Comparison of ENCODE assay signal across 27 mouse cellular contexts in the genomic region with DNA sequence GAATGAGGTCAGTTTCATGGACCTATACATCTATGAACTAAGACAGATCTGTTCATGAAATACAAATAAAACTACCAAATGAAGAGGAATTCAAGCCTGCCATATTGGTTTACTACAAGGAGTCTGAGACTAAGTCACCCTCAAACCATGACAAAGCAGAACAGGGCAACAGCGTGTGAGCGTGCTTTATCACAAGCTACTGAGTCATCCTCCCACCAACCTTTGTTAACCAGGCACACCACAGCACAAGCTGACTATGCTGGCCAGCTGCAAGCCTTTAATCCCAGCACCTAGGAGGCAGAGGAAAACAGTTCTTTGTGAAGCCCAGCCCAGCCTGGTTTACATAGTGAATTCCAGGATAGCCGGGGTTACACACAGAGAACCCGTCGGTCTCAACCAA. TPM values are rescaled to one million over a fixed set of nuclear protein-coding genes. Genes with fewer than 3 reads are reported as not detected.
A peak's percentile ranks its signal among the peaks of the same experiment; 100 is the strongest.
DNase-seq lines count a peak whose midpoint lies in the region; ATAC-seq and TF ChIP-seq lines count a peak whose summit lies in the region.
"Had no signal": no experiment of that assay in that cellular context is flagged by ENCODE, and none has a peak within 500 bp of the region (broad histone marks: within the 10 kb centered on the region; RNA-seq: fewer than 3 reads in every experiment).

No protein-coding gene starts in this region.

- ATAC-seq in megakaryocyte, adult 5-6 weeks (ENCODE audit: poor library complexity, severe bottlenecking) = no peak
- ATAC-seq in liver, embryonic 11.5 days (replicated peaks; ENCODE audit: low FRiP score) = peak; percentile 69
- ATAC-seq in forebrain, embryonic 14.5 days = no peak
- ATAC-seq: activated CD4-positive, CD25-positive, alpha-beta regulatory T cell, adult 4 months; CD4-positive, CD25-positive, alpha-beta regulatory T cell, adult 4 months; forebrain, postnatal 0 days; inflammation-experienced regulatory T-cells, adult 6 months had no signal

- TF ChIP-seq POLR2A in MEL (IDR thresholded peaks at IDR 0.05; ENCODE audit: control insufficient read depth in 1 of 2, insufficient read depth in 1 of 2, low read depth in 1 of 2, low read length in 2 of 2, poor library complexity in 1 of 2) = no peak; a peak in 1 of 4 replicates

- no peaks in the 10 kb centered on the region for H3K9me3 ChIP-seq in megakaryocyte, embryonic 14.5 days
- H3K9me3 ChIP-seq in MEL (replicated peaks; ENCODE audit: insufficient read depth, low read length) = no peaks in the 10 kb centered on the region
- H3K9me3 ChIP-seq in liver, embryonic 11.5 days (ENCODE audit: control insufficient read depth, low read length) = no peaks in the 10 kb centered on the region
- no peaks in the 10 kb centered on the region for H3K9me3 ChIP-seq in forebrain, embryonic 14.5 days (replicated peaks; ENCODE audit: control insufficient read depth, low read length)
- H3K9me3 ChIP-seq: limb, embryonic 13.5 days; midbrain, embryonic 12.5 days; neural tube, embryonic 15.5 days; stomach, embryonic 15.5 days had no signal

- peak overlapping the region; percentile 4 for H3K4me3 ChIP-seq in megakaryocyte, embryonic 14.5 days (replicated peaks)
- H3K4me3 ChIP-seq in MEL (ENCODE audit: control insufficient read depth in 1 of 2, insufficient read depth in 1 of 2, low read depth in 2 of 2, low read length in 2 of 2) = no peak overlapping the region
- H3K4me3 ChIP-seq in liver, embryonic 11.5 days (ENCODE audit: low read depth, low read length) = no peak overlapping the region
- H3K4me3 ChIP-seq in forebrain, embryonic 14.5 days (ENCODE audit: low read depth, low read length) = no peak overlapping the region
- H3K4me3 ChIP-seq: limb, embryonic 13.5 days; midbrain, embryonic 12.5 days; neural tube, embryonic 15.5 days; stomach, embryonic 15.5 days had no signal

- H3K9ac ChIP-seq in MEL (ENCODE audit: control insufficient read depth, low read depth, low read length, poor library complexity, severe bottlenecking) = no peak overlapping the region
- H3K9ac ChIP-seq in liver, embryonic 11.5 days (ENCODE audit: low read depth, low read length) = no peak overlapping the region
- H3K9ac ChIP-seq in forebrain, embryonic 14.5 days (ENCODE audit: low read length) = no peak overlapping the region
- H3K9ac ChIP-seq: forebrain, postnatal 0 days; limb, embryonic 13.5 days; midbrain, embryonic 12.5 days; neural tube, embryonic 15.5 days; stomach, embryonic 15.5 days had no signal

- no peaks in the 10 kb centered on the region for H3K79me2 ChIP-seq in MEL (ENCODE audit: control insufficient read depth, insufficient read depth, low read length, poor library complexity)

- peaks cover 5% of the 10 kb centered on the region for H3K27me3 ChIP-seq in megakaryocyte, embryonic 14.5 days (replicated peaks)
- no peaks in the 10 kb centered on the region for H3K27me3 ChIP-seq in MEL (ENCODE audit: control insufficient read depth in 1 of 2, insufficient read depth in 2 of 2, low read length in 2 of 2)
- H3K27me3 ChIP-seq in liver, embryonic 11.5 days (replicated peaks; ENCODE audit: control insufficient read depth, insufficient read depth, low read length) = no peaks in the 10 kb centered on the region
- H3K27me3 ChIP-seq in forebrain, embryonic 14.5 days (replicated peaks; ENCODE audit: control insufficient read depth, insufficient read depth, low read length) = no peaks in the 10 kb centered on the region
- H3K27me3 ChIP-seq: limb, embryonic 13.5 days; neural tube, embryonic 15.5 days; stomach, embryonic 15.5 days had no signal

- 47% methylated on average over 5 of the region's 5 CpGs for WGBS in liver, embryonic 11.5 days
- WGBS in forebrain, embryonic 14.5 days = 32% methylated on average over 5 of the region's 5 CpGs

- no peak for TF ChIP-seq CTCF in MEL (IDR thresholded peaks at IDR 0.05 in 2 of 3, conservative IDR thresholded peaks at IDR 0.05 in 1 of 3; ENCODE audit: control insufficient read depth in 1 of 3, insufficient read depth in 1 of 3, low read depth in 2 of 3, low read length in 3 of 3, poor library complexity in 1 of 3, severe bottlenecking in 1 of 3)

- no peak overlapping the region for H3K27ac ChIP-seq in MEL (ENCODE audit: control insufficient read depth, low read depth, low read length)
- H3K27ac ChIP-seq in liver, embryonic 11.5 days (ENCODE audit: low read depth, low read length) = no peak overlapping the region
- H3K27ac ChIP-seq in forebrain, embryonic 14.5 days (ENCODE audit: low read depth, low read length) = no peak overlapping the region
- H3K27ac ChIP-seq: limb, embryonic 13.5 days; midbrain, embryonic 12.5 days; neural tube, embryonic 15.5 days; stomach, embryonic 15.5 days had no signal

- peaks cover 40% of the 10 kb centered on the region for H3K4me1 ChIP-seq in megakaryocyte, embryonic 14.5 days
- peaks cover 11 to 12% of the 10 kb centered on the region in 2 experiments for H3K4me1 ChIP-seq in MEL (ENCODE audit: control insufficient read depth in 1 of 2, insufficient read depth in 2 of 2, low read length in 2 of 2)
- H3K4me1 ChIP-seq in liver, embryonic 11.5 days (replicated peaks; ENCODE audit: control insufficient read depth, insufficient read depth, low read length) = no peaks in the 10 kb centered on the region
- H3K4me1 ChIP-seq in forebrain, embryonic 14.5 days (ENCODE audit: control insufficient read depth, insufficient read depth, low read length) = no peaks in the 10 kb centered on the region
- H3K4me1 ChIP-seq: limb, embryonic 13.5 days; stomach, embryonic 15.5 days had no signal

- peak; percentile 87 for DNase-seq in MEL (ENCODE audit: low read depth, low spot score)
- no peak for DNase-seq in liver, embryonic 11.5 days (ENCODE audit: low spot score)
- DNase-seq in yolk sac, embryonic 10.5 days (ENCODE audit: low spot score) = peak; percentile 35
- no peak for DNase-seq in gastrocnemius, postnatal 14 days
- no peak for DNase-seq in forebrain, embryonic 14.5 days (ENCODE audit: low spot score)
- no peak for DNase-seq in lung, postnatal 10 days
- DNase-seq: adrenal gland, postnatal 14 days; cerebellum, adult 11 months; cerebellum, postnatal 10 days; embryo, embryonic 11 days; forebrain, postnatal 0 days; heart, adult 11 months; kidney, adult 2 months; kidney, postnatal 10 days; lung, adult 2 months; lung, postnatal 36 days; right cerebral cortex, postnatal 14 days; thymus, adult 2 months had no signal

- TF ChIP-seq EP300 in MEL (IDR thresholded peaks at IDR 0.05; ENCODE audit: low read depth in 1 of 2, low read length in 2 of 2) = peak in 1 of 2 experiments; percentile 28; a peak in 2 of 4 replicates

- no peak for TF ChIP-seq RAD21 in MEL (IDR thresholded peaks at IDR 0.05; ENCODE audit: low read depth, low read length)

- H3K4me2 ChIP-seq in liver, embryonic 11.5 days = no peak overlapping the region
- no peak overlapping the region for H3K4me2 ChIP-seq in forebrain, embryonic 14.5 days (ENCODE audit: low read length)
- H3K4me2 ChIP-seq: limb, embryonic 13.5 days; midbrain, embryonic 12.5 days; neural tube, embryonic 15.5 days; stomach, embryonic 15.5 days had no signal

- H3K36me3 ChIP-seq in megakaryocyte, embryonic 14.5 days (replicated peaks; ENCODE audit: low read length) = no peaks in the 10 kb centered on the region
- peaks cover 0 to 11% of the 10 kb centered on the region in 2 experiments; a peak in 2 of 4 replicates for H3K36me3 ChIP-seq in MEL (ENCODE audit: control insufficient read depth in 1 of 2, insufficient read depth in 2 of 2, low read length in 2 of 2)
- H3K36me3 ChIP-seq in liver, embryonic 11.5 days (ENCODE audit: control insufficient read depth, insufficient read depth, low read length) = no peaks in the 10 kb centered on the region
- no peaks in the 10 kb centered on the region for H3K36me3 ChIP-seq in forebrain, embryonic 14.5 days (ENCODE audit: control insufficient read depth, insufficient read depth, low read length)
- H3K36me3 ChIP-seq: limb, embryonic 13.5 days; midbrain, embryonic 12.5 days; neural tube, embryonic 15.5 days; stomach, embryonic 15.5 days had no signal

- intact Hi-C loops in gastrocnemius, postnatal 14 days (cut with DNase I; ENCODE audit: low total_unique reads) = no loop called here

TF ChIP-seq in MEL, 35 proteins besides CTCF, POLR2A, EP300 and RAD21:
- TF ChIP-seq JUND (IDR thresholded peaks at IDR 0.05; ENCODE audit: low read depth, low read length) (no peak), GATA1 (IDR thresholded peaks at IDR 0.05; ENCODE audit: low read depth, low read length) (peak; percentile 55; the same call in 1 of the 2 replicates), MAZ (IDR thresholded peaks at IDR 0.05; ENCODE audit: low read depth, low read length) (no peak), MAX (IDR thresholded peaks at IDR 0.05; ENCODE audit: low read length) (peak; percentile 71), MAFK (IDR thresholded peaks at IDR 0.05; ENCODE audit: borderline replicate concordance, low read depth, low read length) (peak; percentile 66; the same call in 1 of the 2 replicates), SIN3A (IDR thresholded peaks at IDR 0.05; ENCODE audit: low read length) (peak; percentile 62), KAT2A (conservative IDR thresholded peaks at IDR 0.05; ENCODE audit: low read depth, low read length) (no peak), MXI1 (IDR thresholded peaks at IDR 0.05; ENCODE audit: low read depth, low read length) (peak; percentile 79), ETS1 (IDR thresholded peaks at IDR 0.05; ENCODE audit: low read depth, low read length) (peak; percentile 82), USF1 (IDR thresholded peaks at IDR 0.05; ENCODE audit: low read depth, low read length) (no peak)

RNA-seq across cellular contexts. Expression of a gene that starts 4.9 kb away (rescaled TPM):
- polyA plus RNA-seq in megakaryocyte, embryonic 14.5 days (2012; ENCODE audit: insufficient read depth, low replicate concordance) = 73.6 and 164 TPM in 2 replicates
- 11.1 and 20.9 TPM in 2 replicates for total RNA-seq in megakaryocyte, adult 5-6 weeks (2015)
- 13.1 and 15.9 TPM in 2 replicates for total RNA-seq in megakaryocyte, adult 5-6 weeks (2017)
- 10.5 TPM in 2 replicates for total RNA-seq in MEL (2012; rRNA removed)
- polyA plus RNA-seq in MEL (2012; ENCODE audit: insufficient read depth in 1 of 2, insufficient read length in 2 of 2, low read depth in 1 of 2, low replicate concordance in 2 of 2, missing spikeins in 1 of 2) = 10 to 100 TPM in 1 of 2 experiments, not detected in 1; 14.0 TPM
- polyA plus RNA-seq in liver, embryonic 11.5 days (2014; fragmentation: Nextera tagmentation; extraction: Ambion mirVana) = 13.0 and 15.9 TPM in 2 replicates
- total RNA-seq in gastrocnemius, postnatal 14 days (2021) = 10 to 100 TPM; 10.4 to 12.6 TPM
- 33.0 and 36.9 TPM in 2 replicates for polyA plus RNA-seq in forebrain, embryonic 14.5 days (2014; fragmentation: Nextera tagmentation; extraction: Ambion mirVana)

Comparison
In these comparisons a context has a peak if more than half of its experiments do, and no peak if none do; other contexts are left out.
1. DNase-seq: peak in MEL (single experiment) and yolk sac, embryonic 10.5 days (single experiment); none in liver, embryonic 11.5 days (single experiment), gastrocnemius, postnatal 14 days (single experiment), forebrain, embryonic 14.5 days (single experiment) and lung, postnatal 10 days (single experiment).